Mouse (Mus musculus): ENCODE measurements around the gene Casq2.

GRCm38 (mm10) chr3:102084833-102085491 lies 1.3 kb upstream of the Casq2 start:
- TF ChIP-seq RAD21 (IDR thresholded peaks at IDR 0.05; ENCODE audit: low read depth, low read length) (no peak), ETS1 (IDR thresholded peaks at IDR 0.05; ENCODE audit: low read depth, low read length) (no peak), CTCF (IDR thresholded peaks at IDR 0.05 in 2 of 3, conservative IDR thresholded peaks at IDR 0.05 in 1 of 3; ENCODE audit: control insufficient read depth in 1 of 3, insufficient read depth in 1 of 3, low read depth in 2 of 3, low read length in 3 of 3, poor library complexity in 1 of 3, severe bottlenecking in 1 of 3) (no peak), E2F4 (IDR thresholded peaks at IDR 0.05; ENCODE audit: borderline replicate concordance, low read depth, low read length) (no peak), POLR2A (IDR thresholded peaks at IDR 0.05; ENCODE audit: control insufficient read depth in 1 of 2, insufficient read depth in 1 of 2, low read depth in 1 of 2, low read length in 2 of 2, poor library complexity in 1 of 2) (no peak), ZC3H11A (IDR thresholded peaks at IDR 0.05; ENCODE audit: low read depth, low read length) (no peak), EP300 (IDR thresholded peaks at IDR 0.05; ENCODE audit: low read depth in 1 of 2, low read length in 2 of 2) (no peak), MEF2A (IDR thresholded peaks at IDR 0.05; ENCODE audit: extremely low read depth, insufficient replicate concordance, low read depth, low read length, poor library complexity, severe bottlenecking) (no peak), TAL1 (IDR thresholded peaks at IDR 0.05; ENCODE audit: low read length) (no peak), CHD2 (IDR thresholded peaks at IDR 0.05; ENCODE audit: low read length) (no peak), MAZ (IDR thresholded peaks at IDR 0.05; ENCODE audit: low read depth, low read length) (no peak), MXI1 (IDR thresholded peaks at IDR 0.05; ENCODE audit: low read depth, low read length) (no peak), POLR2AphosphoS5 (IDR thresholded peaks at IDR 0.05; ENCODE audit: borderline replicate concordance, low read depth, low read length) (no peak)

Measured in MEL (cell line).